Mouse (Mus musculus): Measurements from ENCODE around the gene Cdca3. TPM values are rescaled to one million over a fixed set of nuclear protein-coding genes. Genes with fewer than 3 reads are reported as not detected.
A peak's percentile ranks its signal among the peaks of the same experiment; 100 is the strongest.
"Not testable (repeated sequence)": the region's sequence is repeated elsewhere in the genome, so short reads cannot be mapped to it uniquely, and the experiment has no call there.

Gene Cdca3
- total RNA-seq (2021) = 10 to 100 TPM; 13.5 to 14.3 TPM
- long read RNA-seq, experiment 1, transcript Cdca3-201 (6 exons, 1,976 nt) = major isoform, 8 of 10 reads
- long read RNA-seq, experiment 1, partial matches to known transcripts = 1 of 10 reads
- long read RNA-seq, experiment 1, other reads (novel, unspliced or antisense) = 0 of 10 reads
- long read RNA-seq, experiment 2, transcript Cdca3-201 (6 exons, 1,976 nt) = major isoform, 6 of 10 reads
- long read RNA-seq, experiment 2, partial matches to known transcripts = 0 of 10 reads
- long read RNA-seq, experiment 2, other reads (novel, unspliced or antisense) = 3 of 10 reads

DNA sequence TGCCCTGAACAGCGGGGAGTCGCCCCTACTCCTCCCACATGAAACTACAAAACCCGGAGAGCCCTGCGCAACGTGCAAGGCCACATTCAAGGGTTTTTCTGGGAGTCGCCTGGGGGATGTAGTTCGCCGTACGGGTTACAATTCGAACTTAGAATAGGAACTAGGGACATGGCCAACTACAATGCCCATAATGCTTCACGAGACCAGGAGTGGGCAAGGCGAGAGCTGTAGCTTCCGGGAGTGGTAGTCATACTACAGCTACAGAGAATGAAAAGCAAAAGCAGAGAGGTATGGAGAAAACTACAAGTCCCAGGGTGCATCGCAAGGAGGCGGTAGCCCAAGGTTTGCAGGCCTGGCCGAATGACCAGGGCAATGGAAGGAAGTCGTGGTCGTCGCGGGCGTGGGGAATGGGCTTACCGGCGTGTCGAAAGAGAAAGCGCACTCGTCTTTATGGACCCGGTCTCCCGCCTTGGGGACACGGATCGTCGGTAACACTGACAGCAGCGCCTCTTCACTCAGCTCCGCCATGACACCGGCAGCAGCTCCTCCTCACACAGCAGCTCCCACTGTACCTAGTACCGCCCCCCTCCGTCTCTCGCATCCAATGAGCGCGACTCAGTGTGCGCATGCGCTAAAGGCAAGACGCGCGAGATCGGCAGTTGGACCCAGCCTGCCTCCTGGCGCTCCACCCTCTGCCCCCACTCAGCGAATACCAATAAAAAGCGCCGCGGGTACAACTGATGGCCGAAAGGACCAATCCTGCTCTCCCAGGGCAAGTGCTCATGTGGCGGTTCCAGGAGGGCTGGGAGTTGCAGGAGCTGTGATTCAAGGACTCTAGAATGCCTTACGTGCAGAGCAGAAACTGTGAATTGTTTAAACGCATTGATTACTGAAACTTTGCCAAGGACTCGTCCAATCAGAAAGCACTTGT is at the start of gene Cdca3, which contains the start of gene Usp5:
TSS of gene Cdca3 (plus strand) at position 680 of the 931 bp plus-strand sequence.
TSS of gene Usp5 (minus strand) at position 617 of the 931 bp plus-strand sequence.
- DNase-seq = peak; percentile 94

DNA sequence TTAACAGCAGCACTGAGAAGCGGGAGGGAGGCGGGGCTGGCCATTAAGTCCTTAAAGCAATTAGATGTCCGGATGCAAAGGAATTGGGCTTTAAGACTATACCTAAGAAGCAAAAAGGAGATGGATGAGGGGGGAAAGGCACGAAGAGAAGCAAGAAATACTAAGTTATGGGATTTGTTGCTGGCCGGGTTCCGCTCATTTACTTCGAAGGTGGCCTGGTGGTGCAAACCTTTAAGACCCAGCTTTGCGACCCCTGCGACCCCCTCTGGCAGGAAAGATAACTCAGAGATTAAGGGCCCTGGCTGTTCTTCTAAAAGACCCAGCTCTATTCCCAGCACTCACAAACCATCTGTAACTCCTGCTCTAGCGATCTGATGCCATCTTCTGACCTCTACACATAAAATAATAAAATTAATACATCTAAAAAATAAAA is 49.3 kb upstream of the Cdca3 start:
- DNase-seq = no peak

DNA sequence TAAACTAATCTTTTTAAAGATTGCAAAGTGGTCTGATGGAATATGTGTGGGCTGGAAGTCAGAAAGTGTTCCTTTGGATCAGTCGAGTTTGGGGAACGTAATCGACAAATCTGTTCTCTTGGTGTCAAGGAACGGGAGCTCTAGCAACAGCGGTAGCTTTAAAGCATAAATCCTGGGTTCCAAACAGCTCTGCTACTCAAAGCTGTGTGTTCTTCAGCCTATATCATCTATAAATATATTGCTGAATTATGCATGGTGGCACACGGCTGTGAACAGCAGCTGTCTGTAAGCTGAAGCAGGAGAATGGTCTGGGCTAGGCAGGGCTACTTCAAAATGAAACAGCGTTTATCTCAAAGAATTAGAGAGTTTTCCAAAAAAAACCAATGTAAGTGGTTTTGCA is 48.4 kb upstream of the Cdca3 start:
- DNase-seq = no peak

DNA sequence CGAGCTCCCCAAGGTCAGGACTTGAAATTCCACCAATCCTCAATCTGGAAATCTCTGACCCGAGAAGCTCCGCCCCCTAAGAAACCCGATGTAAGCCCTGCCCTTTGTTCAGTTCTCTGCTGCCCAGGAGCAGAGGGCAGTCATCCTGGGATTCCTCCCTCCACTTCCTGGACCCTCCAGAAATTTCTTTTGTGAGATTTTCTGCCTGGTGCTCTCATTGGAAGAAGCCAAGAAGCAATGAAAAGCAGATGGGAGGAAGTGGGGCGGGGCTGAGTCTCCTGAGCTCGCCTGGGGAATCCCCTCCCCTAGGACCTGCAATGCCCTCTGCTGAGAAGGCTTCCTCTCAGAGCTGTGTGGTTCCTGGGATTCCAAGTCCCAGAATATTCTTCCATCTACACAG is 46.9 kb upstream of the Cdca3 start:
- DNase-seq = peak; percentile 18

DNA sequence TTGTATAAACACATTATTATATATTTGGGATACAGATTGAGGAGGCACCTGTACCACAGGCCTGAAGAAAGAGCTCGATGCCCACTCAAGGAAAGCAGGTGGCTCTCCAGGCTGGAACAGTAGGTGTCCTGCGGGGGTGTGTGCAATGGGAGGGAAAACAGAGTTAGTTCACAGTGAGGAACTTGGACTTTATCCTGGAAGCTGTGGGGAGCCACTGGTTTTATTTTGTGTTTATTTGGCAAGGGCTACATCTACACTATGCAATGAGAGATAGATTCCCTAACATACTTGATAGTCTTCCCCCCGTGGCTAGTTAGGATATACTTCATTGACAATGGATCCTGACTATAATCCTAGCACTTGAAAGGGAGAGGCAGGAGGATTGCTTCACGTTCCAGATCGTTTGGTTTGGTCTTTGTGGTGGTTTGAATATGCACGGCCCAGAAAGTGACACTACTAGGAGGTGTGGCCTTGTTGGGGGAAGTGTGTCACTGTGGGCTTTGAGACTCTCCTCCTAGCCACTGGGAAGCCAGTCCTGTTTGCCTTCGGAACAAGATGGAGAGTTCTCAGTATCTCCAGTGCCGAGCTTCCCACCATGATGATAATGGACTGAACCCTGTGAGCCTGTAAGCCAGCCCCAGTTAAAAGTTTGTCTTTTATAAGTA is 42.5 kb upstream of the Cdca3 start:
- no peak for DNase-seq

DNA sequence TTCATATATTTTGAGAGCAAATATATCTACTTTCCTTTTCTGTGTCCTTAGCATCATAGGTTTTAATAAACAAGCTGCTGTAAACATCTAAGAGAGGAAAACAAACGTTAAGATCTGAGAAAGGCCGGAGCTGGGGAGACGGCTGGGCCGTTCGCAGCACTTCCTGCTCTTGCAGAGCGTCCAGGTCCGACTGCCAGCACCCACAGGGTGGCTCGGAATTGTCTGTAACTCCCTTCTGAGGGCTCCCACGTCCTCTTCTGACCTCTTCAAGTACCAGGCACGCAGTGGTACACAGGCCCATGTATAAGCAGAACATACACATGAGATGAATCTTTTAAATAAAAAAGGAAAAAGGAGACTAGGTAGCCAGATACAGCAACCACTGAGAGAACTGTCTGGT is 41.6 kb upstream of the Cdca3 start:
- DNase-seq = no peak

DNA sequence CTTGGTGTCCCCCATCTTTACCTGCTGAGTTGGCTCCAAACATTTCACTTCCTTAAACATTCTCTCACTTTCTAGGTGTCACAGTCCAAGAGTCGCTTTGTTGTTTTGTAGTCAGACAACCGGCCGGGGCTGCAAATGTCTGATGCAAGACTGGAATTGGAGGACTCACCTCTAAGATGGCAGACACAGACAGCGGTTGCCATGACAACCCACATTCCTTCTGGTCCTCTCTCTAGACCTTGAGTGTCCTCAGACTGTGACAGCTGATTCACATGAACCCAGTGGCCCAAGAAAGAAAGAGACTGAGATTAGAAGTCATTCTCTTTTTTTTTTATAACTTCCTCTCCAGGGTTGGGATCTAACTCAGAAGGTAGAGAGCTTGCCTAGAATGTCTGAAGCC is 39.8 kb upstream of the Cdca3 start:
- no peak for DNase-seq

DNA sequence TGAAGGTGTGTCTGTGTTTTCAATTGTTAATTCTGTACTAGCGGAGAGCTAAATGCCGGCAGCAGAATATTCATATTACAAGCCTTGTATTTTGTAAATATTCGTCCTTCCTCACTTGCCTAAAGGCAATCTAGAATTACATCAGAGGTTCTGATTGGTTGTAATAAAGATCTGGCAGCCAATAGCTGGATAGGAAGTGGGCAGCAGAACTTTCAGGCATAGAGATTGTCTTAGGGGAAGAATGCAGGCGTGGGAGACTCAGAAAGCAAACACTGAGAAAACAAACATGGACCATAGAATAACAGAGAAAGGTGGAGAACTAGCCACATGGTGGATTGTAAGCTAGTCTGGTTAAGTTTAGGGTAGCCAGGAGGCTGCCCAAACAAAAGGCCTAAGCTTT is 39.2 kb upstream of the Cdca3 start:
- DNase-seq = no peak

DNA sequence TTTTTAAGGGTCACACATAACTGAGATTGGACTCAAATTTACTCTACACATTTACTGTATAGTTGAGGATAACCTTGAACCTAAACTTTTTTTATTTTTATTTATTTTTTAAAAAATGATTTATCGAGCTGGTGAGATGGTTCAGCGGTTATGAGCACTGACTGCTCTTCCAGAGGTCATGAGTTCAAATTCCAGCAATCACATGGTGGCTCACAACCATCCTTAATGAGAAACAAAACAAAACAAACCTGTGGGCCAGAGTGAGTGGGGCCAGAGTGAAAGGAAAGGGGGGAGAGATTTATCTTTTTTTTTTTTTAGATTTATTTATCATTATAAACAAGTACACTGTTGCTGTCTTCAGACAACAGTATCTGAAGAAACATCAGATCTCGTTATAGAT is 37.4 kb upstream of the Cdca3 start:
- no peak for DNase-seq

DNA sequence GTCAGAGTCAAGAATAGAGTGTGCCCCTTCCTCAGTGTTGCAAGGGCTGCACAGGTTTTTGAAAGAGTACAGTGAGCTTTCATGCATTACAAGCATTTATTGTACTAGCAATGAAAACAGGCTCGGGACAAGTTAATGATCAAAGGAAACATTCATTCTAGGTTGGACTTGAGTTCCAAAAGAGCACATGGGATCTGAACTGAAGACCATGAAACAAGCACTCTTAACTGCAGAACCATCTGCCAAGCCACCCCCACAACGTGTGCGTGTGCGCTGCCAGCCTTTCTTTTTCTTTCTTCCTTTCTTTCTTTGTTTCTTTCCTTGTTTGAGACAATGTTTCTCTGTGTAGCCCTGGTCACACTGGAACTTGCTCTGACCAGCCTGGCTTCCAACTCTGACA is 33.6 kb upstream of the Cdca3 start:
- no peak for DNase-seq

DNA sequence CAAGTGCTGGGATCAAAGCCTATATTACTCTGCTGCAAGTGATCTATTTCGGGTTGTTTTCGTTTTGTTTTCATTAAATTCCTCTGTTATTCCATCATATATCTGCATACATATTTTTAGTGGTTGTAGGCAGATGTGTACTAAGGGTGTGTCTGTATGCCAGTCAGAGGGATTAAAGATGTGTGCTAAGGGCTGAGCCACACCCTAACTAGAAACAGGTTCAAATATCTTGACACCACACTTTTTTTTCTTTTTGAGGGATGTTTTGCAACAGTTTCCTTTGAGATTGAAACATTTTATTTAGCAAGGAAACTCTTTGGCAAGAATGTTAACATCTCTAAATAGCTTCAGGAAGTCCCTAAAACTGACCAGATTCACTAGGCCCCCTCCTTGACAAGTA is 33.1 kb upstream of the Cdca3 start:
- DNase-seq = no peak

DNA sequence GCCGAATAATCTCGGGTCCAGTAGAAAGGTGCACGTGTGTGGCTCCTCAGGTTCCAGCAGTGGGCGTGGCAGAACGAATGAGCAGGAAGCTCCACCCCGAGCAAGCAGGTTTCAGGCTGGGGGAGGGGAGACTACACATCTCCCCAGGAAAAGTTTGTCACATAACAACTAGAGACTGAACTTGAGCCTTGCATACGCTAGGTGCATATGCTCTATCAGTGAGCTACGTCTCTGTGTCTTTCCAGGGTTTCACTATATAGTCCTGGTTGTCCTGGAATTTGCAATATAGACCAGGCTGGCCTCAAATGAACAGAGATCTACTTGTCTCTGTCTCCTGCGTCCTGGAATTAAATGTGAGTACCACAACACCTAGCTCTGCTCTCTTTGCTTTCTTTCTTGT is 26.9 kb upstream of the Cdca3 start:
- DNase-seq = not testable (repeated sequence)

DNA sequence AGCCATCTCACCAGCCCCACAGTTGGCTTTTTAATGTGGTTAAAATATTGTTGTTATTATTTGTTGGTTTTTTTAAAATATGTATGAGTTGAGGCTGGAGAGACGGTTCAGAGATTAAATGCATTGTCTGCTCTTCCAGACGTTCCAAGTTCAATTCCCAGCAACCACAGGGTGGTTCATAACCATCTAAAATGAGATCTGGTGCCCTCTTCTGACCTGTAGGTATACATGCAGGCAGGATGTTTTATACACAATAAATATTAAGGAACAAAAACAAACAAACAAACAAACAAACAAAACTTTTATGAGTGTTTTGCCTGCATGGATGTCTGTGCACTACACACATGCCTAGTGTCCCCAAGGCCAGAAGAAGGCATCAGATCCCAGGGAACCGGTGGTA is 26.3 kb upstream of the Cdca3 start:
- no peak for DNase-seq

DNA sequence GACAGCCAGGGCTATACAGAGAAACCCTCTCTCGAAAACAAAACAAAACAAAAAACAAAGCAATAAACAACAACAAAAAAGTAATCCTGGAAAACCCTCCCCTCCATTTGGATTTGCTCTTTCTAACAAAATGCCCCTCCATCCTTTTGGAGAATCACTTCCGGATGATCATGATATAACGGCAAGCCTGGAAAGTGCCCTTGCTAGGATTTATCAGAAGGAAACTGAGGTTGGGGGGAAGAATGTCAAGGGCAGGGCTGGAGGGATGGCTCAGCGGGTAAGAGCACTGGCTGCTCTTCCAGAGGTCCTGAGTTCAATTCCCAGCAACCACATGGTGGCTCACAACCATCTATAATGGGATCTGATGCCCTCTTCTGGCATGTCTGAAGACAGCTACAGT is 25.7 kb upstream of the Cdca3 start:
- not testable (repeated sequence) for DNase-seq

DNA sequence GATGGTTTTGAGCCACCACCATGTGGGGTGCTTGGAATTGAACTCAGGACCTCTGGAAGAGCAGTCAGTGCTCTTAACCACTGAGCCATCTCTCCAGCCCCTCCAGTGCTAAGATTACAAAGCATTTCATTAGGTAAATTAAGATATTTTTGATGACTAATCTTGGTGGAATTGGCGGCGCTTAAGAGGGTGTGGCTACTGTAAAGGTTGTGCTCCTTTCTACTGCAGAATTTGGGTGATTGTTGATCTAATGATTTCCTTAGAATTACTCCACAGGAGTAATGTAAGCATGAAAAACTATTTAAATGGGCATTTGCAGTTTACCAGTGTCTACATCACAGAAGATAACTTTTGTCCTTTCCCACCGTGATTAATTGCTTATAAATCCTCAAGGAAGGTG is 25.0 kb upstream of the Cdca3 start:
- DNase-seq = no peak

DNA sequence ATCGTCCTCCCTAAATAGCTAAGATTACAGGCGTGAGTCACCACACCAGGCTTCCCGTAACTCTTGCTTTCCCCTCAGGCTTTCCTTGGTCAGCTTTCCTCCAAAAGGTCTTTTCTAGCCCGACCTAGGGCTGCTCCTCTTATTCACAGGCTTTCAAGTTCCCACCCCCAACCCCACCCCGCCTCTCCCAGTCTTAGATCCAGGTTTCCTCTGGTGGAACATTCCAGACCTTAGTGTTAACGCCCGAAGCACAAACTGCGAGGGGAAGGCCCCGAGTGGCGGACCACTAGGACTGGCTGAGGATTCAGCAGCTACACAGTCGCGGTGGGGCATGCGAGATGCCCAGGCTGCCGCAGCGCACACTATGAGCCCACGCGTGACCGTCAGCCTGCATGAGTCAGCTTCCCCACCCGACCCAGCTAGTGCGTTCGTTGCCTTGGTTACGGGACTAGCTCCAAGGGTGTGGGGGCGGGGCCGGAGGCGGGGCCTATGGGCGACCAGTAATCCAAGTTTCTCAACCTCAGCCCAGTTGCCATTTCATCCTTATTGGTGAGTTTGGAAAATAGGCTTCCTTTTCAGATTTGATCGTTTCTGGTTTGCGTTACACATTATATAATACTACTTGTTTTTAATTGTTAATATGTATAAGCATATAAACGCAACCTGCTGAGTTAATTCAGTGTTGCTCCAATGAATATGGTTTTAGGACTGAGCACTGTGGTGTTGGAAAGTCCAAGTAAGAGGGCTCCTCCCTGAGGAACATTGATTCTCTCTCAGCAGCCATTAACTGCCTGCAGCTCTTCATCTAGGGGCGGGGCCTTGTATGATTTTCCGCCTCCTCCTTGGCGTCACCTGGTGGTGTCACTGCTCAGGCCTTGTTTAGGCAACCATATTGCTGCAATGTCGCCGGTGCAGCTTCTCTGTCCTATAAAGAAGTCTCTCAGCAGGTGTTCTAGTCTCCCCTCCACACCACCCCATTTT is 23.7 kb upstream of the Cdca3 start:
- peak; percentile 96 for DNase-seq

DNA sequence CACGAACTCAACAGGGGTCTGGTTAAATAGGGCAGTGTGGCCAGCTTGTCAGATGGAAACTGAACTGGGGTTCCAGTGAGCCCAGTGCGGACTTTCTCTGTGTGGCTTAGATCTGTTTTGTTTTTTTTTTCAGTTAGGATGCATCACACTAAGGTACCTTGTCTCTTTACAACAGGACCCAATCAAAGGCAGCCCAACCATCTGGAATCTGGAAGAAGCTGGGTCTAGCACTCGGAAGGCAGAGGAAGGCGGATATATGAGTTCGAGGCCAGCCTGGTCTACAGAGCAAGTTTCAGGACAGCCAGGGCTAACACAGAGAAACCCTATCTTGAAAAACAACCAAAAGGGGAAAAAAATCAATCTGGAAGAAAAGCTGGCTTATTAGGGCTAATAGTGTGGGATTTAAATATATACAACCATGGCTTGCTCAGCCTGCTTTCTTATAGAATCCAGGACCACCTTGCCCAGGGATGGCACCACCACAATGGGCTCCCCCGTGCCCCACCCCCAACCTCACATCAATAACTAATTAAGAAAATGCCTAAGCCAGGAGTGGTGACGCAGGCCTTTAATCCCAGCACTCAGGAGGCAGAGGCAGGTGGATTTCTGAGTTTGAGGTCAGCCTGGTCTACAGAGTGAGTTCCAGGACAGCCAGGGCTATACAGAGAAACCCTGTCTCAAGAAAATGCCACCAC is 22.8 kb upstream of the Cdca3 start:
- no peak for DNase-seq

DNA sequence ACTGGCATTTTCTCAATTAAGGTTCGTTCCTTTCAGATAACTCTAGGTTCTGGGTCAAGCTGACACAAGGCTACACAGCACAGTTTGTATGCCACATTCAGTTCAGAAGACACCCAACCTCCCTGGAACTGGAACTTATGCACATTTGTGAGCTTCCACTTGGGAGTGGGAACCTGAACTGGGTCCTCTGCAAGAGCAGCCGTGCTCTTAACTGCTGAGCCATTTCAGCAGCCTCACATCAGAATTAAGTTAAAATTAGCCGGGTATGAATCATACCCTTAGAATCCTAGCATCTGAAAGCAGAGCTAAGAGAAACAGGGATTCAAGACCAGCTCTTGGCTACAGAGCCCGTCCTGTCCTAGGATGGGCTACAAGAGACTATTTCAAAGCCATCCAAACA is 22.0 kb upstream of the Cdca3 start:
- no peak for DNase-seq

DNA sequence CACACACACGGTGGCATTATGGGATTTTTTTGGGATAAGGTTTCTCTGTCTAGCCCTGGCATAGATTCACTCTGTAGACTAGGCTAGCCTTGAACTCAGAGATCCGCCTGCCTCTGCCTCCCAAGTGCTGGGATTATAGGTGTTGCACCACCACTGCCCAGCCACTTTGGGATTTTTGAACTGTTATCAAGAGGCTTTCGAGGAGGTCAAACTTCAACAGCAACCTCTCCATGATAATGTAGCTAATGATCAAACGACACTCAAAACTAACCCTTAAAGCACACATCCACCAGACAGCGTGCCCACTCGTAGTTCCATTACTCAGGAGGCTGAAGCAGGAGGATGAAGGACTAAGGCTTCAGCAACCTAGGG is 21.4 kb upstream of the Cdca3 start:
- DNase-seq = no peak

DNA sequence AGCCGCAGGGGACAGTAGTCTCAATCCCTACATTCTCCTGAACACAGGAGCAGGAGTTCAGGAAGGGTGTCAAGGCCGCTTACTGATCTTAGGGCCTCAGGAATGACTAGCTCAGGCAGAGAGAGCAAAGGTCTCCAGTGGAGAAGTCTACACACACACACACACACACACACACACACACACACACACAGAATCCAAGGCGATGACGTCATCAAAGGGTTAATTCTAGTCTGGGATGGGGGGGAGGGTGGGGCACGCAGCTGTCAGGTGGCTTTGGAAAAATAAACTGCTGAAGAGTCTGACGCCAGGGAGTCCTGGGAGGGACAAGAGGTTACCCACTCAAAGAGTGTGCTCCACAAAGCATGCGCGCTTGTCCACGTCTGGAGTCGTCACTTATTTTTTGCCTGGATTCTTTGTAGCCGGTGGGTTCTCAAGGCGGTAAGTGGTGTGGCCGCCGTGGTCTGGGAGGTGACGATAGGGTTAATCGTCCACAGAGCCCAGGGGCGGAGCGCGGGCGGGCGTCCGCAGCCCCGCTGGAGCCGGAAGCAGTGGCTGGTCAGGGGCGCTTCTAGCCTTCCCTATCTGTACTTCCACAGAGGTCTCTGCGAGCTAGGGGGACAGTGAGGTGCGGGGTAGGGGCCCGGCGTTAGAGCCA is 20.9 kb upstream of the Cdca3 start, which contains the start of gene Spsb2:
TSS of gene Spsb2 (plus strand) at position 304 of the 655 bp plus-strand sequence.
- DNase-seq = peak; percentile 80
